Mouse (Mus musculus) limb, embryonic 14.5 days (tissue): ENCODE measurements around the gene Gm10153. TPM values are rescaled to one million over a fixed set of nuclear protein-coding genes. Genes with fewer than 3 reads are reported as not detected.
"Not testable (repeated sequence)": the region's sequence is repeated elsewhere in the genome, so short reads cannot be mapped to it uniquely, and the experiment has no call there.

Experiments used
- ATAC-seq: fragments of 200-750 bp; cut with Nextera tagmentation; 2 replicates; pipeline ENCODE4 v1.8.0; 2017; ENCODE audit warnings: low read depth, moderate number of reproducible peaks, moderate TSS enrichment; ENCODE audit not compliant: low FRiP score
- DNase-seq: peaks from one replicate; pipeline ENCODE4 v3.0.0-alpha.2; 2015; ENCODE audit warnings: low spot score
- H3K27ac ChIP-seq: fragments of 300-500 bp; sonication (generic); replicated peaks from 2 replicates; pipeline ENCODE4 v1.5.1; 2014; ENCODE audit warnings: low read depth, mild to moderate bottlenecking, low read length, moderate library complexity, mixed read lengths
- H3K27me3 ChIP-seq: fragments of 300-500 bp; sonication (generic); 2 replicates; pipeline ENCODE4 v1.6.1; 2014; ENCODE audit warnings: low read length, mixed read lengths; ENCODE audit not compliant: control insufficient read depth, insufficient read depth
- H3K36me3 ChIP-seq: fragments of 300-500 bp; sonication (generic); 2 replicates; pipeline ENCODE4 v1.6.1; 2014; ENCODE audit warnings: mild to moderate bottlenecking, low read length, moderate library complexity, mixed read lengths; ENCODE audit not compliant: control insufficient read depth, insufficient read depth
- H3K4me1 ChIP-seq: fragments of 300-500 bp; sonication (generic); 2 replicates; pipeline ENCODE4 v1.6.1; 2014; ENCODE audit warnings: antibody characterized with exemption, low read length, mixed read lengths; ENCODE audit not compliant: control insufficient read depth, insufficient read depth
- H3K4me2 ChIP-seq: fragments of 300-500 bp; sonication (generic); replicated peaks from 2 replicates; pipeline ENCODE4 v1.6.1; 2014; ENCODE audit warnings: low read depth, mild to moderate bottlenecking, low read length, moderate library complexity; ENCODE audit not compliant: severe bottlenecking
- H3K4me3 ChIP-seq: fragments of 300-500 bp; sonication (generic); replicated peaks from 2 replicates; pipeline ENCODE4 v1.5.1; 2014; ENCODE audit warnings: low read length
- H3K9ac ChIP-seq: fragments of 300-500 bp; sonication (generic); 2 replicates; pipeline ENCODE4 v1.6.1; 2014; ENCODE audit warnings: mild to moderate bottlenecking, low read depth, low read length, moderate library complexity; ENCODE audit not compliant: severe bottlenecking
- H3K9me3 ChIP-seq: fragments of 300-500 bp; sonication (generic); 2 replicates; pipeline ENCODE4 v1.6.1; 2016; ENCODE audit warnings: low read length; ENCODE audit not compliant: control insufficient read depth
- POLR2A ChIP-seq: fragments of 200-500 bp; IDR thresholded peaks from 2 replicates; pipeline ENCODE4 v1.8.0; 2012; ENCODE audit warnings: inconsistent platforms, mild to moderate bottlenecking, moderate library complexity, borderline replicate concordance; ENCODE audit not compliant: insufficient read depth, insufficient read length; ENCODE audit errors: extremely low read depth
- WGBS: fragments of 180-500 bp; shearing (Covaris S2); extraction: QIAGEN DNeasy Blood & Tissue Kit; methylation state at CpG from one replicate; pipeline ENCODE4 v1.1.7; 2014; 5-methylcytosine and 5-hydroxymethylcytosine counted together
- polyA plus RNA-seq, 2 experiments: library from polyadenylated mRNA; depleted of rRNA in 1 of 2; stranded (reverse) in 1 of 2; unstranded in 1 of 2; fragments of >200 nt; fragmentation: Nextera tagmentation in 1 of 2; extraction: Ambion mirVana in 1 of 2; gene quantifications; 2 replicates each; pipeline versions ENCODE4 v1.2.1 to v1.2.3; 2012 to 2014

The Gm10153 gene
- polyA plus RNA-seq (2012; rRNA removed) (not detected in 2 replicates), polyA plus RNA-seq (2014; fragmentation: Nextera tagmentation; extraction: Ambion mirVana) (not detected in 2 replicates)

- 38% methylated on average over 2 of the region's 2 CpGs for WGBS
These were observed at the start of gene Gm10153 for GRCm38 (mm10) chr7:142190289-142190688. Gene Gm10153 (minus strand): TSS chr7:142190389.

GRCm38 (mm10) chr7:142231540-142231939 lies 41.4 kb upstream of the Gm10153 start:
- Histone ChIP-seq H3K4me1 (no peaks in the 10 kb centered on the region), H3K9ac (no peak overlapping the region), H3K4me3 (no peak overlapping the region), H3K4me2 (no peak overlapping the region), H3K27ac (no peak overlapping the region), H3K27me3 (no peaks in the 10 kb centered on the region), H3K36me3 (no peaks in the 10 kb centered on the region), H3K9me3 (no peaks in the 10 kb centered on the region)
- TF ChIP-seq POLR2A: no peak
- no peak for ATAC-seq
- no peak for DNase-seq
- 20% methylated on average over 1 of the region's 1 CpGs for WGBS

More at GRCm38 (mm10) chr7:142190289-142190688, at the start of gene Gm10153:
- Histone ChIP-seq H3K4me3 (no peak within 1 kb of the TSS), H3K36me3 (no peaks in the 10 kb centered on the region), H3K27me3 (no peaks in the 10 kb centered on the region), H3K9ac (no peak within 1 kb of the TSS), H3K27ac (no peak within 1 kb of the TSS), H3K9me3 (no peaks in the 10 kb centered on the region), H3K4me1 (no peaks in the 10 kb centered on the region), H3K4me2 (no peak within 1 kb of the TSS)
- DNase-seq (no peak), ATAC-seq (no peak)
- no peak for TF ChIP-seq POLR2A

- not testable (repeated sequence) for H3K4me2 ChIP-seq
These were observed 39.7 kb upstream of the Gm10153 start, which contains the start of gene Krtap5-5 for GRCm38 (mm10) chr7:142229871-142230270. Gene Krtap5-5 (minus strand): TSS chr7:142229971.

GRCm38 (mm10) chr7:142224518-142224917 lies 34.3 kb upstream of the Gm10153 start:
- no peak for TF ChIP-seq POLR2A
- Histone ChIP-seq H3K4me3 (no peak overlapping the region), H3K9ac (no peak overlapping the region), H3K36me3 (no peaks in the 10 kb centered on the region), H3K4me1 (no peaks in the 10 kb centered on the region), H3K4me2 (no peak overlapping the region), H3K27me3 (no peaks in the 10 kb centered on the region), H3K27ac (no peak overlapping the region), H3K9me3 (no peaks in the 10 kb centered on the region)
- WGBS: 35% methylated on average over 2 of the region's 2 CpGs
- ATAC-seq (no peak), DNase-seq (no peak)

More at GRCm38 (mm10) chr7:142229871-142230270, 39.7 kb upstream of the Gm10153 start, which contains the start of gene Krtap5-5:
- not testable (repeated sequence) for H3K9ac ChIP-seq, H3K36me3 ChIP-seq, H3K4me1 ChIP-seq, H3K9me3 ChIP-seq, H3K27ac ChIP-seq, H3K4me3 ChIP-seq, DNase-seq, H3K27me3 ChIP-seq, ATAC-seq
- WGBS: 43% methylated on average over 3 of the region's 3 CpGs

- not testable (repeated sequence) for H3K4me2 ChIP-seq, DNase-seq, H3K27me3 ChIP-seq, H3K4me1 ChIP-seq, H3K9ac ChIP-seq, H3K36me3 ChIP-seq, H3K27ac ChIP-seq, H3K4me3 ChIP-seq, H3K9me3 ChIP-seq, ATAC-seq
- 50% methylated on average over 1 of the region's 1 CpGs for WGBS
These were observed 21.9 kb upstream of the Gm10153 start for GRCm38 (mm10) chr7:142212136-142212535.

- no peak for DNase-seq
- Histone ChIP-seq H3K27ac (no peak within 1 kb of the TSS), H3K27me3 (no peaks in the 10 kb centered on the region), H3K4me3 (no peak within 1 kb of the TSS), H3K4me1 (no peaks in the 10 kb centered on the region), H3K9ac (no peak within 1 kb of the TSS), H3K9me3 (no peaks in the 10 kb centered on the region), H3K4me2 (no peak within 1 kb of the TSS), H3K36me3 (no peaks in the 10 kb centered on the region)
- no peak for TF ChIP-seq POLR2A
- ATAC-seq: no peak
- whole genome bisulfite sequencing: 73% methylated on average over 1 of the region's 1 CpGs
These were observed 21.4 kb upstream of the Gm10153 start, which contains the start of gene Gm7579 for GRCm38 (mm10) chr7:142211559-142211958. Gene Gm7579 (plus strand): TSS chr7:142211859.

GRCm38 (mm10) chr7:142206891-142207290 lies 16.7 kb upstream of the Gm10153 start:
- H3K9me3 ChIP-seq, DNase-seq, ATAC-seq, H3K36me3 ChIP-seq, H3K4me2 ChIP-seq, H3K9ac ChIP-seq, H3K4me3 ChIP-seq, H3K27me3 ChIP-seq, H3K27ac ChIP-seq, H3K4me1 ChIP-seq: not testable (repeated sequence)
- WGBS: 78% methylated on average over 5 of the region's 5 CpGs
